Mouse (Mus musculus) forebrain, embryonic 10.5 days (tissue): ENCODE results near the gene Smad5. TPM values are rescaled to one million over a fixed set of nuclear protein-coding genes. Genes with fewer than 3 reads are reported as not detected.

Experiments used
- polyA plus RNA-seq: library from polyadenylated mRNA; unstranded; fragments of >200 nt; fragmentation: Nextera tagmentation; extraction: Ambion mirVana; gene quantifications from 2 replicates; pipeline ENCODE4 v1.2.1, GENCODE M21; 2016

Gene Smad5
- polyA plus RNA-seq, 1 experiment from 2014 or later = 36.1 TPM

Other genes starting within 250 kb of the Smad5 start
- not detected in 2 replicates for gene Il9, start 220.8 kb upstream of the Smad5 start, polyA plus RNA-seq
- gene Fbxl21, start 180.5 kb upstream of the Smad5 start, polyA plus RNA-seq = 1.3 and 1.5 TPM in 2 replicates
- not detected in 2 replicates for gene Lect2, start 154.5 kb upstream of the Smad5 start, polyA plus RNA-seq
- gene Tgfbi, start 93.5 kb upstream of the Smad5 start, polyA plus RNA-seq = 20.1 and 22.1 TPM in 2 replicates
- gene Gm45623, start 50.8 kb downstream of the Smad5 start, polyA plus RNA-seq = not detected in 2 replicates
- not detected in 2 replicates for gene Trpc7, start 193.0 kb downstream of the Smad5 start, polyA plus RNA-seq